Mouse (Mus musculus) v-Abl transformed pro-B cells (cell line): Measurements from ENCODE around the gene Stxbp6.
"Not testable (repeated sequence)": the region's sequence is repeated elsewhere in the genome, so short reads cannot be mapped to it uniquely, and the experiment has no call there.

ENCODE experiments used
- in situ Hi-C, 2 experiments: fragments of 400-800 bp; cut with MboI; formaldehyde crosslinking; loops; one replicate each; pipeline ENCODE4 v1.15.1; 2025; ENCODE audit not compliant: unreplicated experiment in 2 of 2

Gene Stxbp6

GRCm38 (mm10) chr12:45058007-45058406 is 16.5 kb downstream of the Stxbp6 start:
- in situ Hi-C loops: no loop called here

GRCm38 (mm10) chr12:45056372-45056771 is 18.1 kb downstream of the Stxbp6 start:
- in situ Hi-C loops: no loop called here

GRCm38 (mm10) chr12:45053319-45053718 is 21.2 kb downstream of the Stxbp6 start:
- in situ Hi-C loops: no loop called here

- in situ Hi-C loops: no loop called here
Observed at GRCm38 (mm10) chr12:45052860-45053259, 21.6 kb downstream of the Stxbp6 start.

GRCm38 (mm10) chr12:45049894-45050293 is 24.6 kb downstream of the Stxbp6 start:
- in situ Hi-C loops: no loop called here

GRCm38 (mm10) chr12:45047711-45048110 is 26.8 kb downstream of the Stxbp6 start:
- in situ Hi-C loops: not testable (repeated sequence)

GRCm38 (mm10) chr12:45047172-45047571 is 27.3 kb downstream of the Stxbp6 start:
- in situ Hi-C loops: no loop called here

GRCm38 (mm10) chr12:45044581-45044980 is 29.9 kb downstream of the Stxbp6 start:
- in situ Hi-C loops: no loop called here

- in situ Hi-C loops: no loop called here
Observed at GRCm38 (mm10) chr12:45042591-45043091, 31.9 kb downstream of the Stxbp6 start.

GRCm38 (mm10) chr12:45037496-45037895 is 37.0 kb downstream of the Stxbp6 start:
- in situ Hi-C loops: no loop called here

GRCm38 (mm10) chr12:45037091-45037490 is 37.4 kb downstream of the Stxbp6 start:
- in situ Hi-C loops: no loop called here

- in situ Hi-C loops: no loop called here
Observed at GRCm38 (mm10) chr12:45030681-45031080, 43.8 kb downstream of the Stxbp6 start.

- in situ Hi-C loops: no loop called here
Observed at GRCm38 (mm10) chr12:45026347-45026746, 48.2 kb downstream of the Stxbp6 start.

GRCm38 (mm10) chr12:45020018-45020417 is 54.5 kb downstream of the Stxbp6 start:
- in situ Hi-C loops: no loop called here

- in situ Hi-C loops: no loop called here
Observed at GRCm38 (mm10) chr12:45019059-45019822, 55.3 kb downstream of the Stxbp6 start.

GRCm38 (mm10) chr12:45013246-45013756 is 61.2 kb downstream of the Stxbp6 start:
- in situ Hi-C loops: no loop called here

GRCm38 (mm10) chr12:45011436-45012089 is 62.9 kb downstream of the Stxbp6 start:
- in situ Hi-C loops: no loop called here

GRCm38 (mm10) chr12:45011006-45011405 is 63.5 kb downstream of the Stxbp6 start:
- in situ Hi-C loops: no loop called here

- in situ Hi-C loops: no loop called here
Observed at GRCm38 (mm10) chr12:45009984-45010611, 64.4 kb downstream of the Stxbp6 start.

GRCm38 (mm10) chr12:45006569-45006968 is 67.9 kb downstream of the Stxbp6 start:
- in situ Hi-C loops: no loop called here

- in situ Hi-C loops: no loop called here
Observed at GRCm38 (mm10) chr12:45006049-45006448, 68.5 kb downstream of the Stxbp6 start.
